Mouse (Mus musculus): ENCODE data around the gene Adamts7.

Gene Adamts7

DNA sequence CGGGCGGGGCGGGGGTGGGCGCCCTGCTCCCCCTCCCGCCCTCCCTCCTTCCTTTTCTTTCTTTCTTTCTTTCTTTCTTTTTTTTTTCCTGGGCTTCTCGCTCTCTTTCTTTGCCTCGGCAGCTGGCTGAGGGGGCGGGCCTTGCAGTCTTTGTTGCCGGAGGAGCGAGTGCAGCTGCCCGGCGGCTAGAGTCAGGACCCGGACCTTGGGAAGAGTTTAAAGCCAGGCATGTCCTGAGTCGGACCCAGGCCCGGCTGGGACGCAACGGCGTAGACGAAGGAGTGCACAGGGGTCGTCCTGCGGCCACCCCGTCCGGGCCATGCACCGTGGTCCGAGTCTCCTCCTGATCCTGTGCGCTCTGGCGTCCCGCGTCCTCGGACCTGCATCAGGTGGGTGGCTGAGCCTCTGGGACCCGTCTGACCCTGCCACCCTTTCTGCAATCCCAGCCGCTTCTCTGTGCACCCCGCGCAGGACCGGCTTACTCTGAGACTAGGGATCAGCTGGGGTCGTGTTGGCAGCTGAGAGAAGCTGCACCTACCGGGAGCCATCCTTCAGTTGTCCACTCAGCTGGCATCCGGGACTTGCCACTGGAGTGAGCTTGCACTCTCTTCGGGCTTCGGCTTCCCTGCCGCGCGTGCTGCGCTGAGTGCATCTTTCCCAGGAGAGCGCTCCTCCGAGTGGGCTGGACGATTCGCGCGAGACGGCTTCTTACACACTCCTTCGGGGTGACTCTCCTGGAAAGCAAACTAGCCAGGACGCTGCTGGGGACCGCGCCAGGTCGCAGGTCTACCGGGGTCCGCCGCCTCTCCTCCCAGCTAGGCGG lies at the start of gene Adamts7:
Gene Adamts7 (plus strand): TSS at position 144 of the 823 bp plus-strand sequence.
- DNase-seq (ENCODE audit: low read depth, low spot score), result no peak

DNA sequence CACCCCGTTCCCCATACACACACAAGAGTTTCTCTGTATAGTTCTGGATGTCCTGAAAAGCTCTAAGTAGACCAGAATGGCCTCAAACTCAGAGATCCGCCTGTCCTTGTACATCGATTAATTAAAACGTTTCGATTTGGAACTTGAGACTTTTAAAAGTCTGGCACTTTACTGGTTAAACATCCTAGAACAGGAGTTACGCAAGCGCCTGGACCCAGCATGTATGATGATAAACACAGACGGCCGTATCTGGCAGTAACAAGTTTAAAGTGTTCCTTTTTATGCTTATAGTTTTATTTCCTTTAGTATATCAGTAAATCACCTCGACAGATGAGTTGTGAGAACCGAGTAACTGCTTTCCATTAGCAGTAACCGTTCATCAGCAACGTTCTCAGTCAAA lies 49.7 kb upstream of the Adamts7 start:
- no peak for DNase-seq (ENCODE audit: low read depth, low spot score)

DNA sequence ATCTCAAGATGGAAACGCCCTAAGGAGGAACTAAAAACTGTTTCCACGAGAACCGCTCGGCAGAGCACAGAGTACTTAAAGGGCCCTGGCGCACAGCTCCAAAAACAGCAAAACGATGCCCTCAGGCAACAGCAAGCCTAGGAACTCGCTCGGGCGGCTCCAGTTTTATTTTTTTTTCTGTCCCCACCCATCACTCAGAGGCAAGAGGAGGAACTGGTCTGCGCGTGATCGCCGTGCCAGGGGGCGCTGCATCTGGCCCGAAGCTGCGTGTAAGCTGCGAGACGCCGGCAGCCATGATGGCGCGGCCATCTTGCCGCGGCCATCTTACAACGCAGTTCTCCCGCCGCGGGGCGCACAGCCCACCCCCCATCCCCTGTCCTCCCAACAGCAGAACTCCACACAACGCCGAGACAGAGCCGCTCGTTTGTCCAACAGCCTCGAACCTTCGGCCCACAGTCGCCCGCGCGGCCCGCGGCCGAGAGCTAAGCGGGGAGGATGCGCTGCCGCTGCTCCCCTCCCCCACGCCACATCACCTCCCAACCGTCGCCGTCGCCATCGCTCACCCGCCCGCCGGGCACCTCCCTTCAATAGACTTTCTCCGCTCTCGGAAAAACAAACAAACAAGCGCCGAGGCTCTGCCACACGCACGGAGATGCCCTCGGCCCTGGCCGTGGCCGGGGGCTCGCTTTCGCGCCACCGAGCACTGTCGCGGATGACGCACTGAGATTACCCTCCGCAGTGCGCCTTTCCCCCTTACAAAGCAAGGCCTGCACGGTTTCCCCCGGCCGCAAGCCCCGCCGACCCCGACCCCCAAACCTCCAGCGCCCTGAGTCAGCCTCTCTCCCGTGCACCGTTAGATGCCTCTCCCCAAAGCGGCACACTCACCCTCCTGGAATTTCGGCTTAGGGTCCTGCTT lies 49.0 kb upstream of the Adamts7 start:
- DNase-seq (ENCODE audit: low read depth, low spot score), result peak; percentile 84

DNA sequence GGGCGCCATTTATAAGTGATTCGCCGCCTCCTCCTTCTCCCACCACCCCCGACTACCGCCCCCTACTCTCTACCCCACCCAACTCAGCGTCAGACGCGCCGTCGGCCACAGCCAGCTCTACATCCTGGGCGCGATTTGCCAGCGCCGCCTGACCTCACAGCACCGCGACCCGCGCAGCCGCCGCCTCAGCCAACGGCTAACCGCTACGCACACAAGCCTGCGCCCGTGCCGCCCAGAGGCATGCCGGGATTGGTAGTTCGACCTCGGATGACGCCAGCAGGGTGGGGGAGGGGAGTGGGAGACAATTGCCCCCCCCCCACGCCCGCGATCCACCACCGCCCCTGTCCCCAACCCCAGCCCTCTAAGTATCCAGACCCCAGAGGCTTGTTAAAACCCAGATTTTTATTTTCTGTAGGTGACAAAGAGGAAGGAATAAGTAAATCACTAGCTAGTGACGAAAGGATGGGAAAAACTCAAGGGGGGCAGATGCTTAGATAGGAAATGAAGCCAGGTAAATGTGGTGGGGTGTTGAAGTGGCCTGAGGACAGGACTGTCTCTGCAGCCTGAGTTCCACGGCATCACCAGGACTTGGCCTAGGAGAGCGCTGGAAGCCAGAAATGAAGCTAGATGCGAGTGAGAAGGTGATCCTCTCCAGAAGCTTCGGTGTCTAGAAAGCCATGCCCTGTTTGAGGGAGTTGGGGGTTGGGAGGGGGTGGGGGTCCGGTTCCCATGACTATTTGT lies 48.1 kb upstream of the Adamts7 start, which contains the start of gene Morf4l1:
Gene Morf4l1 (minus strand): TSS at position 208 of the 741 bp plus-strand sequence.
- DNase-seq (ENCODE audit: low read depth, low spot score), result peak; percentile 81

DNA sequence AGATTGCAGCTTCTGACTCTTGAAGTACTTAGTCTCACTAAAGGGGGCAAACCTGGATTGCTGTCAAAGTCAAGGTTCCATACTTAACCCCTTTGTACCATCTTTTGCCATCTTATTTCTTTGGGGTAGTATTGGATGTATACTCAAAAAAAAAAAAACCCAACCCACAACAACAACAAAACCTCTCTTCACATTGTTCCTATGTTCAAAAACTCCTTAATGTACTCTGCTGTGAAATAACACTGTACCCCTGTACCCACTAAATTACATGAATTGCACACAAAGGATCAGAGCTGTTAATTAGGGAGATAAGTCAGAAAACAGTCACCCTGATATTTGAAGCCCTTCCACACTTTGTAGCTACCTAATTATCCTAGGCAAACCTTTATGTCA lies 47.6 kb upstream of the Adamts7 start:
- no peak for DNase-seq (ENCODE audit: low read depth, low spot score)

DNA sequence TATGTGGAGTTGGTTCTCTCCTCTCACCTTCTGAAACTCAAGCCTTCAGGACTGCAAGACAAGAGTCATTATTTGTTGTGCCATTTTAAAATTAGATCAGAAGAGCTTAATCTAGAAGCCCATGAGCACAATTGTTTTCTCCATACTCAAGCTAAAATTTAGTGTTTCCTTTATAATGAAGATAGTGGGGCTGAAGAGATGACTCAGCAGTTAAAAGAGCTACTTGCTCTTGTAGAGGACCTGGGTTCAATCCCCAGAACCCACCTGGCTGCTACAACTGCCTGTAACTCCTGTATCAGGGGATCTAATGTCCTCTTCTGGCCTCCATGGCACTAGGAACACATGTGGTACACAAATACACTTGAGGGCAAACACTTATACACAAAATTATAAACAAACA lies 45.6 kb upstream of the Adamts7 start:
- DNase-seq (ENCODE audit: low read depth, low spot score), result no peak

DNA sequence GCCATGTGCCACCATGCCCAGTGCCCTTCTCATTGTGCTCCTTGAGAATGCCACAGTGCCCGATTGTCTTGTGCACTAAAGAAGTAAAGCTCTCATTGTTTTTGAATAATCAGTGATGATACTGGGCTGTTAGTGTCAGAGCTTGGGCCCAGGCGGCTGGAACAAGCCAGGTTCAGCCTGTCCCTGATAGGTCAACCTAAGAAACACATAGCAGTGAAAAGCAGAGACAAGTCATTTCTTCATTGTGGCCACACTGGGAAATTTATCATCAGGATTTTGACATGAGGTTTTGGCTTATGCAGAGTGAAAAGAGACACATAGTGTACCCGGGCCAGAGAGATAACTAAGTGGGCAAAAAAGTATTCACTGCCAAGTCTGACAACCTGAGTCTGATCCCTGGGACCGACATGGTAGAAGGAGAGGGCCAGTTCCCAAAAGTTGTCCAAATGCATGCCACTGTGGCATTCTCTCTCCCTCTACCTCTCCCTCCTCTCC lies 40.6 kb upstream of the Adamts7 start:
- no peak for DNase-seq (ENCODE audit: low read depth, low spot score)

DNA sequence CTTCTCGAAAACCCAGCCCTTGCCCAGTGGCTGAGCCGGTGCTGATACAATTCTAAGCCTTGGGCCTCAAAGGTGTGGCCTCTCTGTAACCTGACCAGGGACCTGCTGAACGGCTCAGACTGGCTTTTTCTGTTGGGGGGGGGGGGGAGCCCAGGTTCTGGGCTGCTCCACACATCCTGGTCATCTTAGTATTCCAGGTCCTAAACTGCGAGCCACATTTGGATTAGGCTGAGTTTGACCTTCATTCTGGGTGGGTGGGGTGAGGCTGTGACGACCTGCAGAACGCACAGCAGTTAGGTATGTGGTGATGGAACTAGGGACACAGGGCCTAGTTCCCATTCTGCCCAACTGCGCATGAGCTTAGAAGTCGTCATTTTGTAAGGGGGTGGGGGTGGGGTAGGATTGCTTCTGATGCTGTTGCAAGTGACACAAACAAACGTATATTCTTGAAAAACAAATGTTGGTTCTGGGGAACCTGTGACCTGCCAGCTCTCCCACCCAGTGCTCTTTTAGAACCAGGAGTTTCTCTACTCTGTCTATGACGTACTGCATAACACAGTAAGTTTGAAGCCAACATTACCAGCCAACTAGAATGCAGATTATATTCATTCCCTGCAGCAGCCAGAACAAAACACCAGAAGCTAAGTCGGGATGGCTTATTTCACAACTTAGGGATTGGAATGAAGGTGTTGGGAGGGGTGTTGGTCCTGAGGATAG lies 38.6 kb upstream of the Adamts7 start:
- DNase-seq (ENCODE audit: low read depth, low spot score), result no peak

DNA sequence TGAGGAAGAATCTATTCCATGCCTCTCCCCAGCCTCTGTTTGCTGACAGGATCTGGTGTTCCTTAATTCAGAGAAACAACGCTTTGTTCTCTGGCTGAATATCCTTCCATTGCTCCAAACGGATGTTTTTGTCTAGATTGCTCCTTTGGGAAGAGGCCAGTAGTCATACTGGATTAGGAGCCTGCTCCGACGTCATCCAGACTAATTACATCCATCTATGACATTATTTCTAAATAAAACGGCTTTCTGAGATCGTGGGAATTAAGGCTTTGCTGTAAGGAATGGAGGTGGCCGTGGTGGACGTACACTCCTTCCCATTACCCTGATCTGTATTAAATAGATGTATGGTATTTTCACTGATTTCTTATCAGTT lies 38.0 kb upstream of the Adamts7 start:
- no peak for DNase-seq (ENCODE audit: low read depth, low spot score)

DNA sequence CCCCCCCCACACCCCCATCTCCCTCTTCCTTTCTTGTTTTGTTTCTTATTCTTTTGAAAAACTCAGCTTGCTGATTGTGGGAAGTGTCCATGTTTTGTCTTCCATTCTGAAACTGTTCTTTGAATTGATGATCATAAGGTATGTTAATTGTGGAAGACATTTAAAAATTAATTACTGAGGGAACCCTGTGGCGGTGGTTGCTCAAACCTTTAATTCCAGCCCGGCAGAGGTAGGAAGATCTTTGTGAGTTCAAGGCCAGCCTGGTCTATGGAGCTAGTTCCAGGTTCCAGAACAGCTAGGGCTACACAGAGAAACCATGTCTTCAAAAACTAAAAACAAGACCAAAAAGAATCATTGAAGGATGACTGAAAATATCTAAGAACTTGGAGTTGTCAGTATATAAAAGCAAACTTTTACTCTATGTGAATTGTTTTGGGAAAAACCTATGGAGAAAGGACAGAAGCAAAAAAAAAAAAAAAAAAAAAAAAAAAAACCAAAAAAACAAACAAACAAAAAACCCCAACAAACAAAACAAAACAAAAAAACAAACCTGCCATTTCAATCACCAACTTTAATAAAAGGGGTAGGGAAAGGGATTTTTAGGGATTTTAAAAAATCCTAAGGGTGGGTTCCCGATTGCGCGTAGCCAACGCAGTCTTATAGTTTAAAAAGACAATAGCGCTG lies 37.3 kb upstream of the Adamts7 start:
- DNase-seq (ENCODE audit: low read depth, low spot score), result no peak

DNA sequence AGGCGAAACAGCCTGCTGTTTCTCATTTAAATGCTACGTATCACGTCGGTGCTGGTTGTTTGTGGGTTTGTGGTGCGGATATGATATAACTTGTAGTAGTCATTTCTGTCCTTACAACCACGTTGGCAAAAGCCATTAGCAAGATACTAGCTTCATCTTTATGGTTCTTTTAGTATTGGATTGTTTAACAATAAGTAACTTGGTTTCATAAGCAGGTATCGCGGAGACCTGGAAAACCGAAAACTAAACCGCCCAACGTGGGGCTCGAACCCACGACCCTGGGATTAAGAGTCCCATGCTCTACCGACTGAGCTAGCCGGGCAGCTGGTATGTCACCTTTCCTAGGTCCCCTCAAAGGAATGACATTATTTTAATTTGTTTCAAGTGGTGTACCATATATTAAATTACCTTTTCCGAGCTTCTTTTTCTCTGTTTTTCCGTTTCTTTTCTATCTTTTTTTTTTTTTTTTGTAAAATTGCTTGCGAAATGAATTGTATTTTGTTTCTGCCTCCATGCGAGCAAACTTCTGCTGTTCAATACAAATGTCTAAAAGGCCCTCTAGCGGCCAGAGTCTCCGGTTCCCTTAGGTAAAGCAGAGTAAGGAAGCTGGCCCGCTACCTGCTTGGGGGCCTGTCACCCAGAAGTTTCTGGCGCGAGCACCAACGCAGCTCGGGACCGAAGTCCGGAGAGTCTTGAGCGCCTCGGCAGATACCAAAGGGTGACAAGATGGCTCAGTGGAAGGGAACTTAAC lies 36.4 kb upstream of the Adamts7 start:
- DNase-seq (ENCODE audit: low read depth, low spot score), result peak; percentile 63

DNA sequence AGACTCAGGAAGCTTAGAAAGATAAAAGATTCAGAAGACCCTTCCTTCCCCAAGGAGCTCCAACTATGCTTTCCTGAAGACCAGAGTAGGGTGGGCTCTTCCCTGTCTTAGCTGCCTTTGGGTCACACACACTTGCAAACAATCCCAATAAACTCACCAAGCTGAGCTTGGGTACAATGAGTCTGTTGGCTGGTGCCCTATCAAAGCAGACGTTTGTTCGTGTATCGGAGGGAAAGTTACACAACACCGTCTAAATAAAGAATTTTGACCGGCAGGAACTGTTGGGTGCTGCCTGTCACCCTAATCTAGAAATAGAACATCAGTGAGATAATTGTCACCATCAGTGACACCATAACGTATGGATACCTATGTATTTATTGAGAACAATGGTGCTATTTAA lies 35.7 kb upstream of the Adamts7 start:
- DNase-seq (ENCODE audit: low read depth, low spot score), result no peak

DNA sequence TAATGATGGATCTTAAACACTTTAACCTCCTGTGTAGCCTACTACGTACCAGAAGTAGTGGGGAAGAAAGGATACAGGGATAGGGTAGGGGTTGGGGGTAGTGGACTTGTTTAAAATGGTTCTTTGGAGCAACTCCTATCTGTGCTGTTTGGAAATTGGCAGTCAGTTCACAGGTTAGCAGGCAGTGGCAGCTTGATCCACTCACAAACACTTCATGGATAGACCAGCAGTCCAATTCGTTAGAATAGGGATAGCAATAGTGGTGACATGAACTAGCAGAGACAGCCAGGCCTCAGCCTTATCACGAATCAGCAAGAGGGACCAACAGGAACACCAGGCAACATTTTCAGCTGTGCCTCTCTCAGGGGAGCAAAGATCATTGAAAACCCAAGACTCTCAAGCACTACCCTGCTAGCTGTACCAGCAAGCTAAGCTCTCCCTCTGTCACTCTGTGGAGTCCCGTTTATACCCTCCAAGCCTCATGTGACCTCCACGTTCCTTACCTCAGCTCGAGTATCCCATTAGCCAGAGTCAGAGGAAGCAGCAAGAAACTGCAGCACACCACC lies 34.1 kb upstream of the Adamts7 start:
- no peak for DNase-seq (ENCODE audit: low read depth, low spot score)

DNA sequence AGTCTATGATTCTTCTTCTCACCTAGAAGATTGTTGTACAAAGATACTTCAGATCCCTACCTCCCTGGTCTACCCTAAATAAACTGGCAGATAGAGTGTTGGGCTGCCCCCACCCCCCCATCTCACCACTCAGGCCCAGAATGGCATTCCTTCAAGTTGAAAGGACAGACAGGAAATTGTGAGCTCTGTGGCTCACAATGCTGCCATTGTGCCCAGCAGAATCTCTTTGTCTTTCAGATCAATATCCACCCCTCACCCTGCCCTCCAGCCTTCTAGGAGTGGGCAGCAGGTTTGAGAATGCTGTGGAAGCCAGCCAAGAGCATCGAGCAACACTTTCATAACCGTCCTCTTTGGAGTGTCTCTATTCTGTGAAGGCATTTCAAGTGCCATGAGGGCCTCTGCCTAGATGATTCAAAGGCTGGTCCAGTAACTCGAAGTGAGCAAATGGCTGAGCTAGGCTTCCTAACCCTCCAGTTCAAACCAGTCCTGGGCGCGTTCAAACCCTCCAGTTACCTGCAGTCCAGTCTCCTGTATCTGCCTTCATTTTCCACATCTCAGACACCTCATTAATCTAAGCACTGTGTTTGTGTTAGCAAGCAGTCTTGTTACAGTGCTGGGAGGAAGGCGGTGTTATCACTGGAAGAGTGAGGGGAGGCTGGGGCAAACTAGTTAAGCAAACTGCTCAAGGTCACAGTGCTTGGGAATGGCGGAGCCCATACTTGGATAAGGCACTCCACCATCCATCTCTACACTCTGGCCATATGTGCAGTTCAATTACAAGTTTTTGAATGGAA lies 29.1 kb upstream of the Adamts7 start:
- DNase-seq (ENCODE audit: low read depth, low spot score), result no peak

DNA sequence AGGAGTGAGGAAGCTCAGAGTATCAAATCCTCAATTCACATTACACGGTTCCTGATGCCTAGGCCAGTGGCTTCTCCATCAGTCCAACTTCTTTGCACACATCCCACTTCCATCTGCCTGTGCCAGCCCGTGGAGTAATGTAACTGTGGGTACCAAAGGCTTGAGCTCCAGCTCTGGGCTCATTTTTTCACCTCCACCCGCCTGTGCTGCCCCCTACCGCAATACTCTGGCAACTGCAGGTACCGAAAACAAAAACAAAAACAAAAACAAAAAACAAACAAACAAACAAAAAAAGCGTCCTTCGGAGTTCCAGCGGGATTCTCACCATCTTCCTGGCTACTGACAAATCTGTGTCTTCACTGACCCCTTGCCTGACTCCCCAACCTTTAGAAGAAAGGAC lies 27.4 kb upstream of the Adamts7 start:
- DNase-seq (ENCODE audit: low read depth, low spot score), result no peak

DNA sequence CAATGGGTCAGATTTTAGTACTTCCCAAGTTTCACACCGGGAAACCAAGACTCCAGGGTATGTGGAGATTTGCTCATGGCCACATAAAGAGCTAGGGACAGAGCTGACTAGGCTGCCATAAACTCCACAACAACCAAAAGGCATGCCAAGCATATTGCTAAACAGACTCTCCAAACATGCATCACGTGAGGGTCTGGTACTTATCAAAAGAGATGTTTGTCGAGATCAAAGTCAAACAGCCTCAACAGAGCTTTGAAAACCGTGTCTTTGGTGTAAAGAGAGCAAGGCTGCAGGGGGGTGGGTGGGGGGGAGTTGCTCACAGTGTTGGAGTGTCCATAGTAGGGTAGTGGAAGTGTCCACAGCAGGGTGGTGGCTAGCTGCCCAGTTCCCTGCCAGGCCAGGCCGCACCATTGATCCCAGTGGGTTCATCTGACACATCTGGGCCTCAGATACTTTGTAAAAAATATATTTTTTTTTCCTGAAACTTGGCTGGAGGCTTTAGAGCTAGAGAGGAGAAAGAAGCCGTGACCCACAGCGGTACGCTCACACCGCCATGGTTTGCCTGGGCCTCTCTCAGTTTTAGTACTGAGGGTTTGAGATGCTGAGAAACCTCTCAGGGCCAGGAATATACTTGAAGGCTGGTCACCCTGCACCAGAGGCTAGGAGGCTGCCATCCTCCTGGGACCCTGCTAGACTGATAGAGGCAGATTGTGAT lies 26.7 kb upstream of the Adamts7 start:
- DNase-seq (ENCODE audit: low read depth, low spot score), result no peak

DNA sequence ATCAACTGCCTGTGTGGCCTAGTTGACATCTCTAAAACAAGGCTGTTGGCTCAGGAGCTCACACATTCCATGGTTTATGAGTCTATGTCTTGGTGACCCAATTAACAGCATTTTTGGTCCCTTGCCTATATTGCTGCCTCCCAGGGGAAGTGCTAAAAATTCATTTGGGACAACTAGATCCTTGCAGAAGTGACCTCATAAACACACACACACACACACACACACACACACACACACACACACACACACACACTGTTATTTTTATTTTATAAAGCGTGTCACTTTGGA lies 26.2 kb upstream of the Adamts7 start:
- no peak for DNase-seq (ENCODE audit: low read depth, low spot score)

DNA sequence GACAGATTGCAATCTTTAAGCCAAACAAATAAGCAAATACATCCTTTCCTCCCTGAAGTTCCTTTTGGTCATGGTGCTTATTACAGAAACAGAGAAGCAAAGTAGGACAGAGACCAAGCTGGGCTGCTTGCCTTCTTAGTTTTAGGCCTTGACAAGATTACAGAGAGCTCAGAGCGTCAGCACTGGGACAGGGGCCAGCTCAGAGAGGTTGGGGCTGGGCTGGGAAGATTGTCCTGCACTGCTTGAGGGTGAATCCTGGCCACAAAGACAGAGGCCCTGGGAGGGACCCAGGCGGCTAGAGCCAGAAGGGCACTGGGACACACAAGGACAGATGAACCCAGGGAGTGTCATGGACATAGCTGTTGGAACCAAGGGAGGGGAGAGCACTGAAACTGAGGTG lies 17.1 kb upstream of the Adamts7 start:
- DNase-seq (ENCODE audit: low read depth, low spot score), result no peak
